Mouse (Mus musculus): ENCODE data around the gene Foxl1. TPM values are rescaled to one million over a fixed set of nuclear protein-coding genes. Genes with fewer than 3 reads are reported as not detected.

The Foxl1 gene
- polyA plus RNA-seq, 1 experiment from 2014 or later, result 1.2 TPM

DNA sequence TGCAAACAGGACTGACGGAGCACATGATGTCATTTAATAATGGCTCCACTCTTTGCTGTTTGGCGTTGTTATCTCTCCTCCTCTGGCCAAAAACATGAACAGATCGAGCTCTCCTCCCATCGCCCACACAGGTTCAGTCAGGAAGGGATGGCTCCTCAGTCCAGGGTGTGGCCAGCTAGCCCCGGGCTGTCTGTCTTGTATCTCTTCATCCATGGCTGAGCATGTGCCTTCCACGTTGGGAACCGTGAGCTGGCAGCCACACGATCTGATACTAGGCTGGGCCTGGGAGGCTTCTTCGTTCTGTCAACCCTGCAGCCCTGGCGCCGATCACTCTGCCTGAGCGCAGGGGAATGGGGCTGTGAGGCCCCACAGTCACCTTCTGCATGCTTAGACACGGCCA lies 31.1 kb downstream of the Foxl1 start:
- Histone ChIP-seq H3K27ac (ENCODE audit: low read depth, low read length) (no peak overlapping the region), H3K4me3 (ENCODE audit: low read depth, low read length) (no peak overlapping the region), H3K36me3 (ENCODE audit: control insufficient read depth, insufficient read depth, low read length) (no peaks in the 10 kb centered on the region), H3K9me3 (replicated peaks; ENCODE audit: control insufficient read depth, low read length) (no peaks in the 10 kb centered on the region), H3K27me3 (ENCODE audit: control insufficient read depth, insufficient read depth, low read length) (peaks cover 7% of the 10 kb centered on the region), H3K4me2 (no peak overlapping the region), H3K4me1 (ENCODE audit: control insufficient read depth, insufficient read depth, low read length) (peaks cover 18% of the 10 kb centered on the region), H3K9ac (ENCODE audit: low read depth, low read length) (no peak overlapping the region)
- no peak for ATAC-seq (replicated peaks; ENCODE audit: insufficient number of reproducible peaks, low FRiP score, low TSS enrichment)
- 50% methylated on average over 13 of the region's 13 CpGs for WGBS (ENCODE audit: insufficient replicate concordance)

DNA sequence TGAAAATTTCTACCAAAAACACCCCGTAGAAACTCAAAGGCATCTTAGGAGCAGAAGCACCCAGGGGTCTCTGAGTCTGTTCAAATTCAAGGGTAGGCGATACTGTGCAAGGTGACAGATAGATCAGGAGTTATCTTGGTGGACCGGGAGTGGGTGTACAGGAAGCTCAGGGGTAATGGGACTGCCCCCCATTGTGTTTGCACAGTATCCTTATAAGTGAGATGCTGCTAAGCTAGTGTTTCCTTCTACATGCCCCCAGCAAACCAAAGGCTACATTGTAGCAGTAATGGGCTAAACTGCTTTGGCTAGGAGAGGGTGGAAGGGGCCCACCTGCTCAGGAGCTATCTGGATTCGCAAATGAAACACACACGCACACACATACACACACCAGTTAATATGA lies 33.7 kb downstream of the Foxl1 start:
- no peak for ATAC-seq (replicated peaks; ENCODE audit: insufficient number of reproducible peaks, low FRiP score, low TSS enrichment)
- Histone ChIP-seq H3K4me2 (no peak overlapping the region), H3K4me1 (ENCODE audit: control insufficient read depth, insufficient read depth, low read length) (peaks cover 24% of the 10 kb centered on the region), H3K9ac (ENCODE audit: low read depth, low read length) (no peak overlapping the region), H3K27me3 (ENCODE audit: control insufficient read depth, insufficient read depth, low read length) (peaks cover 7% of the 10 kb centered on the region), H3K9me3 (replicated peaks; ENCODE audit: control insufficient read depth, low read length) (no peaks in the 10 kb centered on the region), H3K27ac (ENCODE audit: low read depth, low read length) (no peak overlapping the region), H3K36me3 (ENCODE audit: control insufficient read depth, insufficient read depth, low read length) (no peaks in the 10 kb centered on the region), H3K4me3 (ENCODE audit: low read depth, low read length) (no peak overlapping the region)
- WGBS (ENCODE audit: insufficient replicate concordance), result 80% methylated on average over 5 of the region's 5 CpGs

DNA sequence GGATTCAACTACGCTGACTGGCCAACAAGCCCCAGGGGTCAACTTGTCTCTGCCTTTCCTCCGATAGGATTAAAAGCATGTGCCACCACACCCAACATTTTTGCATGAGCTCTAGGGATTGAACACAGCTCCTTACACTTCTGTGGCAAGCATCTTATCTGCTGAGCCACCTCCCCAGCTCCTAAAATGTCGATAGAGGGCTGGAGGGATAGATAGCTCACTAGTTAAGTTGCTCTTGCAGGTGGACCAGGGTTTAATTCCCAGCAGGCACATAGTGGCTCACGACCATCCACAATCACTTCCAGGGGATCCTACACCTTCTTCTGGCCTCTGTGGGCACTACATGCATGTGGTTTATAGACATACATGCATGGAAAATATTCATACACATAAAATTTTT lies 34.7 kb downstream of the Foxl1 start:
- Histone ChIP-seq H3K9ac (ENCODE audit: low read depth, low read length) (no peak overlapping the region), H3K27ac (ENCODE audit: low read depth, low read length) (no peak overlapping the region), H3K27me3 (ENCODE audit: control insufficient read depth, insufficient read depth, low read length) (peaks cover 7% of the 10 kb centered on the region), H3K4me3 (ENCODE audit: low read depth, low read length) (no peak overlapping the region), H3K36me3 (ENCODE audit: control insufficient read depth, insufficient read depth, low read length) (no peaks in the 10 kb centered on the region), H3K4me1 (ENCODE audit: control insufficient read depth, insufficient read depth, low read length) (peaks cover 24% of the 10 kb centered on the region), H3K4me2 (no peak overlapping the region), H3K9me3 (replicated peaks; ENCODE audit: control insufficient read depth, low read length) (no peaks in the 10 kb centered on the region)
- ATAC-seq (replicated peaks; ENCODE audit: insufficient number of reproducible peaks, low FRiP score, low TSS enrichment), result no peak
- 62% methylated on average over 4 of the region's 4 CpGs for WGBS (ENCODE audit: insufficient replicate concordance)

DNA sequence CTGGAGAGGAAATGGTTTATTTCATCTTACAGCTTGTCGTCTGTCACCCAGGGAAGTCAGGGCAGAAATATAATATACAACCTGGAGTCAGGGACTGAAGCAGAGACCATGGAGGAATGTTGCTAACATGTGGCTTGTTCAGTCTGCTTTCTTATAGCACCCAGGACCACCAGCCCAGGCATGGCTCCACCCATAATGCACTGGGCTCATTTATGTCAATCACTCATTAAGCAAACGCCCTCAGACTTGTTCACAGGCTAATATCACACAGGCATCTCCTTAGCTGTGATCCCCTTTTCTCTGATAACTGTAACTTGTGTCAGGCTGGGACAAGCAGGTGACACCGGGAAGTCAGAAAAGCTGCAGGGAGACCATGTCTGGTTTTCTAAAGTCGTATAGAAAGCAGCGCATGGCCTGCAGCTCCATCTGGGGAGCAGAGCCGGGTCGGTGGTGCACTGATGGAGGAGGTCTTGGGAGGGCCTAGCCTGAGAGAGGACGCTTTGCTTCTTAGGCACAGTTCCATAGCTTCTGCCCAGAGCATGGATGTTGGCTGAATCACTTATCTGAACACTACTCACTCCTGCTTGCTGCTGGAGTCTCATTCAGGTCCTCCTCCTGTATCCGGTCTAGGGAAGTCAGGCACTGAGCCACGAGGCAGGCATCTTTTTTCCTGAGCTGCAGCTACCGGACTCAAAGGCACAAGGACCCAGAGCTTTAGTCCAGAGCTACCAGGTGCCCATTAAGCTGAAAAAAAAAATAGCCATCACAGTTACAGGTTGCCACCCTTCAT lies 35.4 kb downstream of the Foxl1 start:
- no peak overlapping the region for H3K4me2 ChIP-seq
- H3K27ac ChIP-seq (ENCODE audit: low read depth, low read length), result peak overlapping the region; percentile 55
- H3K27me3 ChIP-seq (ENCODE audit: control insufficient read depth, insufficient read depth, low read length), result peaks cover 7% of the 10 kb centered on the region
- no peak overlapping the region for H3K4me3 ChIP-seq (ENCODE audit: low read depth, low read length)
- ATAC-seq (replicated peaks; ENCODE audit: insufficient number of reproducible peaks, low FRiP score, low TSS enrichment), result no peak
- peaks cover 22% of the 10 kb centered on the region for H3K4me1 ChIP-seq (ENCODE audit: control insufficient read depth, insufficient read depth, low read length)
- WGBS (ENCODE audit: insufficient replicate concordance), result 62% methylated on average over 11 of the region's 11 CpGs
- H3K36me3 ChIP-seq (ENCODE audit: control insufficient read depth, insufficient read depth, low read length), result no peaks in the 10 kb centered on the region
- H3K9me3 ChIP-seq (replicated peaks; ENCODE audit: control insufficient read depth, low read length), result no peaks in the 10 kb centered on the region
- no peak overlapping the region for H3K9ac ChIP-seq (ENCODE audit: low read depth, low read length)

DNA sequence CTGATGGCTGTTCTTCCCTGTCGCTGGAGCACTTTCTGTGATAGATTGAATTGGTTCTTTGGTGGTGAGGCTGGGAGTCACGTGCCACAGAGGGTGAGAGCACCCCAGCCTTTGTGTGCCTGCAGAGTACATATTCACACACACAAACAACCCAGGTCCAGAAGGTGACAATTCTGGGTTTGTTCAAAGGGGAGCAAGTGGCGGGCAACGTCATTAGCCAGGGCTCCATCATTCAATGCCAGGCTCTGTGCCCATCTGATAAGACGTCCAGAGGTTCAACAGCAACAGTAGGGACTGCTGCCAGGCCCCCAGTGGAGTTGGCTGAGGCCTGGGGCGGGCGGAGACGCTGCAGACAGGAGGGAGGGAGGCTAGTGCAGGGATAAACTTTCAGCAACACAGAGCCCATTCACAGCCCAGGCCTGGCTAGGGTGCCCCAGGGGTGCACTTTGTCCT lies 36.3 kb downstream of the Foxl1 start:
- 41% methylated on average over 8 of the region's 8 CpGs for WGBS (ENCODE audit: insufficient replicate concordance)
- no peaks in the 10 kb centered on the region for H3K9me3 ChIP-seq (replicated peaks; ENCODE audit: control insufficient read depth, low read length)
- no peak overlapping the region for H3K4me2 ChIP-seq
- H3K9ac ChIP-seq (ENCODE audit: low read depth, low read length), result peak overlapping the region; percentile 34; the same call in 1 of the 2 replicates
- H3K27me3 ChIP-seq (ENCODE audit: control insufficient read depth, insufficient read depth, low read length), result peaks cover 7% of the 10 kb centered on the region
- peaks cover 26% of the 10 kb centered on the region for H3K4me1 ChIP-seq (ENCODE audit: control insufficient read depth, insufficient read depth, low read length)
- ATAC-seq (replicated peaks; ENCODE audit: insufficient number of reproducible peaks, low FRiP score, low TSS enrichment), result no peak
- no peaks in the 10 kb centered on the region for H3K36me3 ChIP-seq (ENCODE audit: control insufficient read depth, insufficient read depth, low read length)
- H3K4me3 ChIP-seq (ENCODE audit: low read depth, low read length), result no peak overlapping the region
- H3K27ac ChIP-seq (ENCODE audit: low read depth, low read length), result peak overlapping the region; percentile 55

DNA sequence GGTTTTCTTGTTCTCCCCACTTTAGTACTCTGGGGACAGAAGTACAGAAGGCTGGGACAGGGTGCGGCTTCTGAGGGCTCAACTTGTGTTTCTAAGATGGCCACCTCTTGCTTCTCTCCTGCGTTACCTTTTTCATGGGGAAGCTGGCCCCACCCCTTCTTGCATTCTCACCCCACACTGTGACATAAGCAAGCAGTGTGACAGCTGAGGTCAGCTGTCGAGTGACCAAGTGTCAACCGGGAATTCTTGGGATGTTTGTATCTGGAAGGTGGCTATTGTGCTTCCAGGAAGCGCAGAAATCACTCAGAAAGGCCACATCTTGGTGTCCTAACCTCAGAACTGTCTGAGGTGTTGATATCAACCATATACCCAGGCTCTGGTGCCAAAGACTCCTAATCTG lies 40.3 kb downstream of the Foxl1 start:
- Histone ChIP-seq H3K36me3 (ENCODE audit: control insufficient read depth, insufficient read depth, low read length) (no peaks in the 10 kb centered on the region), H3K27me3 (ENCODE audit: control insufficient read depth, insufficient read depth, low read length) (no peaks in the 10 kb centered on the region), H3K4me1 (ENCODE audit: control insufficient read depth, insufficient read depth, low read length) (peaks cover 52% of the 10 kb centered on the region), H3K4me3 (ENCODE audit: low read depth, low read length) (no peak overlapping the region), H3K9ac (ENCODE audit: low read depth, low read length) (no peak overlapping the region), H3K4me2 (no peak overlapping the region), H3K9me3 (replicated peaks; ENCODE audit: control insufficient read depth, low read length) (no peaks in the 10 kb centered on the region), H3K27ac (ENCODE audit: low read depth, low read length) (no peak overlapping the region)
- no peak for ATAC-seq (replicated peaks; ENCODE audit: insufficient number of reproducible peaks, low FRiP score, low TSS enrichment)
- 45% methylated on average over 5 of the region's 5 CpGs for WGBS (ENCODE audit: insufficient replicate concordance)

DNA sequence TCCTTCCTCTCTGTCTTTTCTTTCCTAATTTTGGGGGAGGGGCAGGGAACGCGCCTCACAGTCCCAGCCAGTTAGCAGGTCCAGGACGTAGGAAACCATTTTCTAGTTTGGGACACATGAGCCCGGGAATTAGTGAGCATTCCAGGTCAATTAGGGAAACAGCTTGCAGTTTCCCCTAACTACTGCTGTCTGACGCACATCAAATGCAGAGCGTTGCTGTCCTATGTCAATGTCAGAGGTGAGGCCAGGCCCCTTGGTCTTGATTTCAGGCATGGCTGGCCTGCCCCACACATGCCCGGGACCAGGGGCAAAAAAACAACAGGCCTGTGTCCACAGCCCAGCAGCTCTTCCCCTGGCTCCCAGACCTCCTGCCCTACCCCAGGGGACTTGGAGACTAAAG lies 42.4 kb downstream of the Foxl1 start:
- no peaks in the 10 kb centered on the region for H3K9me3 ChIP-seq (replicated peaks; ENCODE audit: control insufficient read depth, low read length)
- 17% methylated on average over 7 of the region's 7 CpGs for WGBS (ENCODE audit: insufficient replicate concordance)
- H3K9ac ChIP-seq (ENCODE audit: low read depth, low read length), result peak overlapping the region; percentile 61; the same call in 1 of the 2 replicates
- no peaks in the 10 kb centered on the region for H3K27me3 ChIP-seq (ENCODE audit: control insufficient read depth, insufficient read depth, low read length)
- no peak for ATAC-seq (replicated peaks; ENCODE audit: insufficient number of reproducible peaks, low FRiP score, low TSS enrichment)
- H3K4me2 ChIP-seq, result peak overlapping the region; percentile 27; the same call in 1 of the 2 replicates
- H3K27ac ChIP-seq (ENCODE audit: low read depth, low read length), result peak overlapping the region; percentile 78
- no peak overlapping the region for H3K4me3 ChIP-seq (ENCODE audit: low read depth, low read length)
- no peaks in the 10 kb centered on the region for H3K36me3 ChIP-seq (ENCODE audit: control insufficient read depth, insufficient read depth, low read length)
- H3K4me1 ChIP-seq (ENCODE audit: control insufficient read depth, insufficient read depth, low read length), result peaks cover 41% of the 10 kb centered on the region

DNA sequence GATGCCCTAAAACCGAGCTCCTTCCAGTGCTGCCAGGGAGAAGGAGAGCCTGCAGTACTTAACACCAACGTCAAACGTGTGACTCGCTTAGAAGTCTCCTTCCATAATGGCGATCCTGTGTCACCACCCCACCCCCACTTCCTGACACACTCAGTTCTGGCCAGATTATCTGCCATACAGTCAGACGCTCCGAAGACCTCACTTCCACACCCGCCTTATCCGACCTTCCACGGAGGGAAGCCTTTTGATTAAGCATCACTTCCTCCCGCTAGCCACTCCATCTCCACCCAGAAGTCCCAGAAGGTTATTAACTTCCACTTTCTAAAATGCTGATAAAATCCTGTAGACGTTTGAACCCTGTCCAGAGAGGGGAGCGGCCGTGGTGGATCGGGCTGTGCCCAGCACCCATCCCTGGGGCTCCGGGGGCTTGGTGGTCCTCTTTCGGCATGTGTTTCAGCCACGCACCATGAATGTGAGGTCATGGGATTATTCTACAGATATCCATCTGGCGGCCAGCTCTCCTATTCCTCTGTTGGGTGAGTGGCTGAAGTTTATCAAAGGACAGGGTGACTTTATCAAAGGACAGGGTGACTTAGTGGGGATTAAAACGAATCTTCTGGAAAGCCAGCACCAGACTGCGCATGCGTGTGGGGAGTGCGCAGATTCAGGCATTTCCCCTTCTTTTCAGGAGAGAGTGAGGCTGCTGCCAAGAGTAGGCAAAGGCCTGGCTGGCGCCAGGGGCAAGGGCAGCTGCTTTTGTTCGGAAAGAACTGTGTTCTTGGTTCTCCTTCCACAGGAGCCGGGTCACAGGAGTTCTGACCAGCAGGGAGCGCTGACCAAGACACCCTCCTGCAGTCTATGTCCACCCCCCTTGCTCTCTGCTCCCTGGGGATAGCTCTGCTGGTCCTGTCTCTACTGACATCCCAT lies 43.1 kb downstream of the Foxl1 start:
- Histone ChIP-seq H3K27me3 (ENCODE audit: control insufficient read depth, insufficient read depth, low read length) (no peaks in the 10 kb centered on the region), H3K9ac (ENCODE audit: low read depth, low read length) (no peak overlapping the region), H3K9me3 (replicated peaks; ENCODE audit: control insufficient read depth, low read length) (no peaks in the 10 kb centered on the region), H3K36me3 (ENCODE audit: control insufficient read depth, insufficient read depth, low read length) (no peaks in the 10 kb centered on the region), H3K4me2 (peak overlapping the region; percentile 27), H3K4me3 (ENCODE audit: low read depth, low read length) (no peak overlapping the region), H3K27ac (ENCODE audit: low read depth, low read length) (peak overlapping the region; percentile 78), H3K4me1 (ENCODE audit: control insufficient read depth, insufficient read depth, low read length) (peaks cover 41% of the 10 kb centered on the region)
- 0 out of 2 replicates have a peak, but pooled peaks have one; percentile 15 for ATAC-seq (replicated peaks; ENCODE audit: insufficient number of reproducible peaks, low FRiP score, low TSS enrichment)
- WGBS (ENCODE audit: insufficient replicate concordance), result 23% methylated on average over 27 of the region's 27 CpGs
